Mouse (Mus musculus): ENCODE data around the gene Clps. TPM values are rescaled to one million over a fixed set of nuclear protein-coding genes. Genes with fewer than 3 reads are reported as not detected.
A peak's percentile ranks its signal among the peaks of the same experiment; 100 is the strongest.

Gene Clps
- polyA plus RNA-seq, 1 experiment, result not detected

DNA sequence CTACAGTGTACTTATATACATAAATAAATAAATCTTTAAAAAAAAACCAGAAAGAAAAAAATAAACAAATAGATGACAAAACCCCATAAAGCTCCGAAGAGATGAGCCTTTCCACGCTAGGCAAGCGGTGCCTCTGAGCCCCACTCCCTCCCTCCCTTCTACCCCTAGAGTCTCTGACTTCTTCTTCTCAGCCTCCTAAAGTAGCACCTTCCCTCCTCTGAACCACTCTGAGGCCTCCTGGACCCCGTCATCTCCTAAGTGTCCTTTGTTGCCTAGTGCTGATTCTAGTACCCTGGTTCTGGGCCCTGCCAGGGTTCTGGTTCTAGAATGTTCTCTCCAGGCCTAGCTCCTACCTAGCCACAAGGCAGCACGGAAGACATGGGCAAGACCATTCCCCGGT lies 30.1 kb downstream of the Clps start, which contains the start of gene Armc12:
Gene Armc12, plus strand, starts transcription at position 301 of the 400 bp plus-strand sequence.
- Histone ChIP-seq H3K9me3 (peaks cover 3% of the 10 kb centered on the region), H3K4me1 (peaks cover 28% of the 10 kb centered on the region), H3K36me3 (replicated peaks; ENCODE audit: low read length) (no peaks in the 10 kb centered on the region), H3K27me3 (replicated peaks) (peaks cover 33% of the 10 kb centered on the region), H3K4me3 (replicated peaks) (no peak within 1 kb of the TSS)
- no peak for TF ChIP-seq GATA1 (IDR thresholded peaks at IDR 0.05; ENCODE audit: borderline replicate concordance, low read length)
- TF ChIP-seq FLI1 (IDR thresholded peaks at IDR 0.05; ENCODE audit: low read length), result no peak

GRCm38 (mm10) chr17:28529116-28529515 lies 31.4 kb downstream of the Clps start:
- Histone ChIP-seq H3K4me1 (peaks cover 40% of the 10 kb centered on the region), H3K36me3 (replicated peaks; ENCODE audit: low read length) (no peaks in the 10 kb centered on the region), H3K4me3 (replicated peaks) (no peak overlapping the region), H3K9me3 (peaks cover 3% of the 10 kb centered on the region), H3K27me3 (replicated peaks) (peaks cover 35% of the 10 kb centered on the region)
- no peak for TF ChIP-seq FLI1 (IDR thresholded peaks at IDR 0.05; ENCODE audit: low read length)
- TF ChIP-seq GATA1 (IDR thresholded peaks at IDR 0.05; ENCODE audit: borderline replicate concordance, low read length), result no peak

DNA sequence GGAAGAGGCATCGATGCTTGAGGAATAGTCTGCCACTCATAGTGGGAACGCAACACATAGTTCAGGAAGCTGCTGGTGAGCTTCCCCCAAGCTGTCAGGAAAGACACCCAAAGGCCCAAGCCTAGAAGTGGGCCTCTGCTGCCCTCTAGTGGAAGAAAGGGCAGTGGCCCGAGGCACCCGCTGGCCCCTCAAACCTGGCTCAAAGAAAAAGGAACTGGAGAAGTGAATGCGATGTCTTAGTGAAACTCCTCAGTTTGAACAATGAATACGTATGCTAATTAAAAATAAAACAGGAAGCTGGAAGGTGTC lies 32.6 kb downstream of the Clps start:
- Histone ChIP-seq H3K4me3 (replicated peaks) (peak overlapping the region; percentile 83), H3K4me1 (peaks cover 51% of the 10 kb centered on the region), H3K27me3 (replicated peaks) (peaks cover 36% of the 10 kb centered on the region), H3K36me3 (replicated peaks; ENCODE audit: low read length) (no peaks in the 10 kb centered on the region), H3K9me3 (peaks cover 3% of the 10 kb centered on the region)
- TF ChIP-seq FLI1 (IDR thresholded peaks at IDR 0.05; ENCODE audit: low read length), result no peak
- TF ChIP-seq GATA1 (IDR thresholded peaks at IDR 0.05; ENCODE audit: borderline replicate concordance, low read length), result no peak

GRCm38 (mm10) chr17:28527184-28528042 lies 33.2 kb downstream of the Clps start:
- H3K9me3 ChIP-seq, result peaks cover 3% of the 10 kb centered on the region
- H3K4me3 ChIP-seq (replicated peaks), result peak overlapping the region; percentile 83
- peaks cover 57% of the 10 kb centered on the region for H3K4me1 ChIP-seq
- H3K36me3 ChIP-seq (replicated peaks; ENCODE audit: low read length), result no peaks in the 10 kb centered on the region
- peaks cover 37% of the 10 kb centered on the region for H3K27me3 ChIP-seq (replicated peaks)
- TF ChIP-seq FLI1 (IDR thresholded peaks at IDR 0.05; ENCODE audit: low read length) (no peak), GATA1 (IDR thresholded peaks at IDR 0.05; ENCODE audit: borderline replicate concordance, low read length) (no peak)

- TF ChIP-seq FLI1 (IDR thresholded peaks at IDR 0.05; ENCODE audit: low read length), result no peak
- no peak for TF ChIP-seq GATA1 (IDR thresholded peaks at IDR 0.05; ENCODE audit: borderline replicate concordance, low read length)
- Histone ChIP-seq H3K4me1 (peaks cover 57% of the 10 kb centered on the region), H3K36me3 (replicated peaks; ENCODE audit: low read length) (no peaks in the 10 kb centered on the region), H3K4me3 (replicated peaks) (no peak overlapping the region), H3K9me3 (peaks cover 1% of the 10 kb centered on the region), H3K27me3 (replicated peaks) (peaks cover 36% of the 10 kb centered on the region)
Measured at GRCm38 (mm10) chr17:28524831-28525430, 35.6 kb downstream of the Clps start.

GRCm38 (mm10) chr17:28524009-28524695 lies 36.4 kb downstream of the Clps start:
- H3K4me3 ChIP-seq (replicated peaks), result peak overlapping the region; percentile 78
- TF ChIP-seq FLI1 (IDR thresholded peaks at IDR 0.05; ENCODE audit: low read length), result no peak
- TF ChIP-seq GATA1 (IDR thresholded peaks at IDR 0.05; ENCODE audit: borderline replicate concordance, low read length), result no peak

GRCm38 (mm10) chr17:28523355-28524008 lies 37.1 kb downstream of the Clps start:
- H3K36me3 ChIP-seq (replicated peaks; ENCODE audit: low read length), result no peaks in the 10 kb centered on the region
- no peak for TF ChIP-seq FLI1 (IDR thresholded peaks at IDR 0.05; ENCODE audit: low read length)
- TF ChIP-seq GATA1 (IDR thresholded peaks at IDR 0.05; ENCODE audit: borderline replicate concordance, low read length), result no peak
- no peaks in the 10 kb centered on the region for H3K9me3 ChIP-seq
- peaks cover 65% of the 10 kb centered on the region for H3K4me1 ChIP-seq
- peak overlapping the region; percentile 93 for H3K4me3 ChIP-seq (replicated peaks)
- peaks cover 35% of the 10 kb centered on the region for H3K27me3 ChIP-seq (replicated peaks)

More at GRCm38 (mm10) chr17:28524009-28524695, 36.4 kb downstream of the Clps start:
- Histone ChIP-seq H3K36me3 (replicated peaks; ENCODE audit: low read length) (no peaks in the 10 kb centered on the region), H3K4me1 (peaks cover 60% of the 10 kb centered on the region), H3K27me3 (replicated peaks) (peaks cover 33% of the 10 kb centered on the region), H3K9me3 (no peaks in the 10 kb centered on the region)

- Histone ChIP-seq H3K9me3 (no peaks in the 10 kb centered on the region), H3K27me3 (replicated peaks) (peaks cover 40% of the 10 kb centered on the region), H3K4me1 (peaks cover 65% of the 10 kb centered on the region), H3K4me3 (replicated peaks) (peak overlapping the region; percentile 93), H3K36me3 (replicated peaks; ENCODE audit: low read length) (no peaks in the 10 kb centered on the region)
- TF ChIP-seq GATA1 (IDR thresholded peaks at IDR 0.05; ENCODE audit: borderline replicate concordance, low read length) (no peak), FLI1 (IDR thresholded peaks at IDR 0.05; ENCODE audit: low read length) (no peak)
Measured at GRCm38 (mm10) chr17:28522623-28523354, 37.8 kb downstream of the Clps start.

GRCm38 (mm10) chr17:28521920-28522319 lies 38.6 kb downstream of the Clps start:
- TF ChIP-seq GATA1 (IDR thresholded peaks at IDR 0.05; ENCODE audit: borderline replicate concordance, low read length), result no peak
- no peak for TF ChIP-seq FLI1 (IDR thresholded peaks at IDR 0.05; ENCODE audit: low read length)
- no peaks in the 10 kb centered on the region for H3K36me3 ChIP-seq (replicated peaks; ENCODE audit: low read length)
- H3K4me3 ChIP-seq (replicated peaks), result peak overlapping the region; percentile 93
- H3K27me3 ChIP-seq (replicated peaks), result peaks cover 48% of the 10 kb centered on the region
- H3K4me1 ChIP-seq, result peaks cover 65% of the 10 kb centered on the region
- H3K9me3 ChIP-seq, result no peaks in the 10 kb centered on the region

Data from megakaryocyte, embryonic 14.5 days (primary cell).